Mouse (Mus musculus) subcutaneous adipose tissue, adult 2 months (tissue): ENCODE measurements around the gene Sf3b4. TPM values are rescaled to one million over a fixed set of nuclear protein-coding genes. Genes with fewer than 3 reads are reported as not detected.

Experiments used
- polyA plus RNA-seq: library from polyadenylated mRNA; depleted of rRNA; stranded (reverse); fragments of >200 nt; gene quantifications from 2 replicates; pipeline ENCODE4 v1.2.3, GENCODE M21; 2012; ENCODE audit warnings: low replicate concordance; rRNA removed

Sf3b4 gene
- 42.2 and 80.9 TPM in 2 replicates for polyA plus RNA-seq

DNA sequence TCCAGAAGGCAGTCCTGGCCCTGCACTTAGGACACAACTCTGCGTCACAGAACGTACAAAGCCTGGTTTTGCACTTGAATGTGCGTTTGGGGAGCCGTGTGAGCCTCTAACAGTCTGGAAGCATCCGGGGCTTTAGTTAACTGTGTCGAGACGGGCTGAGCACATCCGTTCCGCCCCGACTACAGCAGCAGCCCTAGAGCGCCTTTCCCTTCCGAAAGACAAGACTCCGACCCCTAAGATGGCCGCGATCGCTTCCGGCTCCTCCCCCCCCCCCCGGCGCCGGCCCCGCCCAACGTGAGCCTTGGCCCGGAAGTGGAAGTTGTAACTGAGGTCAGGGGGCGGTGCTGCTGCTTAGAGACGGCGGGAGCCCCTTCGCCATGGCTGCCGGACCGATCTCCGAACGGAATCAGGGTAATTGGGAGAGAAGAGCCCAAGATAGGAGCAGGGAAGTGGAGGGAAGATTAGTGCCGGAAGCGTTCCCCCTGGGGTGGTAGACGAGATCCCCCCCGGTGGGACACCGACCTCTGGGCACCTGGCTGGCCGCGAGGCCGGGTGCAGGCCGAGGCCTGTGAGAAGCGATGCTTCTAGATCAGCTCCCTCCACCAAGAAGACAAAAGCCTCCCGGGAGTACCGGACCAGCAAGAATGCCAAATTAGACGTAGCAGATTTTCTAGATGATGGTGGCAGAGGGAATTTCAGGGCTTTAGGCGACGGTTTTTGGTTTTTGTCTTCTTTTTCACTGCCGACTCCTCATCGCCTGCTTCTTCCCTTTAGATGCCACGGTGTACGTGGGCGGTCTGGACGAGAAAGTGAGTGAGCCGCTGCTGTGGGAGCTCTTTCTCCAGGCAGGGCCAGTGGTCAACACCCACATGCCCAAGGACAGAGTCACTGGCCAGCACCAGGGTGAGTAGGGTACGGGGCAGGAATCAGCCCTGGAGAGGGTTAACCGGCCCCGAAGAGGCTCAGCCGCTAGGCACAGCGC lies at the start of gene Sf3b4:
Gene Sf3b4, plus strand, starts transcription at position 136 of the 982 bp plus-strand sequence.

DNA sequence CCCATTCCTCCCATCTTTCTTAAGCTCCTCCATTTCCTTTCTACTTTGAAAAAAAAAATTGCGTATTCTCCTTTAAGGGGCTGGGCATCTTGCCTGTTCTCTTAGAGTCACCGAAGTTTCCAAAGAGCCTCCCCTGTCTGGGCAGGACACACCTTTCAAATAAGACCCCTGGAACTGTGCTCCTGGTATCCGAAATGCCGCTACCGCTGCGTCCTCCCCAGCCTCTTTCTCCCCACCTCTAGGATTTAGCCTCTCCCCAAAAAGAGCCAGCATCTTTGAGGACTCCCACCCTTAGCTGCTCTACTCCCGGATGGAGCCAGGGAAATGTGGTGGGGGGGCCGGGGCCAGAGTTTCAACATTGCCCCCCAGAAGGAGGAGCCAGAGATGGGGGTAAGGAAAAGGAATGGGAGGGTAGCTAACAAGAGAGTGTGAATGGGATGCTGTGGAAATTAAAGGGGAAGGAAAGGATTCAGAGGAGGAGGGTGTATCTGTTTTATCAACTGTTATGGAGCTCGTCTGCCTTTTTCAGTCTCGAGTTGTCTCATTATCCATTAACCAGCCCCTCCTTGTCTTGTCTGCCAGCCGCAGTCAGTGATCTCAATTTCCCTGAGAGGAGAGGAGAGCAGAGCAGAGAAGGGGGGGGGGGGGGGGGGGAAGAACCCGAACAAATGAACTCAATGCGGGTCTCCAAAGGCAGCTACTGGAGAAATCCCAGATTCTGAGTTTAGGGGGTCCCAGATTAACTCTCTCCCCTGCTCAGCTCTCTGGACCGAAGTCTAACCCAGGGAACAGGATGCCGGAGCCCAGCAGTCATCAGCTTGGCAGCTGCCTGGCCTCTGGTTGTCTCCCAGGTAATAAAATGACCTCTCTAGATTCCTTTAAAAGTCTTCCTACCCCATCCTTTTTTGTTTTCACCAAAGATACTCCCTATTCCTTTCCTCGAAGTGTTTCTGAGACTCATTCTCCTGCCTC lies 10.0 kb upstream of the Sf3b4 start, which contains the start of gene Mtmr11:
Gene Mtmr11, plus strand, starts transcription at position 136 of the 972 bp plus-strand sequence.

DNA sequence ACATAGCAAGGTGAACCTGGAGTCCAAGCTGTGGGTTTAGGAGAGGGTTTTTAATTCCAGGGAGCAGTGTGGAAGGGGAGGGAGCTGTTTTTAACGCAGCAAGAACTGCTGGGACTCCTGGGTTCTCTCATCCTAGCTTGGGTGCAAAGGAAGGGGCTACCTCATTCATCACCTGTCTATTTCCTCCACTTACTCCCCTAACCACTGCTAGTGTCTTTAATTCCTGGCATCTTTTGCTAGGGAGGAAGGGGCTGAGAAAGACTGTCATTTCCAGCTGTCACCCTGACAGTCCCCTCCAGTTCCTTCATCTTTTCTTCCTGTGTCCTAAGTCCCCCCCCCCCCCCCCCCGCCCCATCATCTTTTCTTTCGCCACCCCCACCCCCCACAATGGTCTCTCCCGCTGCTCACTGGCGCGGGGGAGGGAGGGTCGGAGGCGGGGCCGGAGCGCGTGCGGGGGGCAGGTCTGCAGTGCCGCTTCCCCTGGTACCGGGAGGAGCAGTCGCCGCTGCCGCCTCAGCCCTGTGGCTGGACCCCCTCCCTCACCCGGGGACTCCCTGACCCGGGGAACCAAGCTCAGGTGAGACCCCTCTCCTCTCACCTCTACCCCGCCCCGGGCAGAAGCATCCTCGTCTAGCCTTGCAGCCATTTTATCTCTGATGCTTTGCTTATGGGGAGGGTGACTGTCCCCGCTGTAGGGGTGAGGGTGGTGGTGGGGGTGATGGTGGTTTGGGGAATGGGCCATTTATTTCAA lies 8.8 kb downstream of the Sf3b4 start, which contains the start of gene Sv2a:
Gene Sv2a, plus strand, starts transcription at position 425 of the 751 bp plus-strand sequence.

DNA sequence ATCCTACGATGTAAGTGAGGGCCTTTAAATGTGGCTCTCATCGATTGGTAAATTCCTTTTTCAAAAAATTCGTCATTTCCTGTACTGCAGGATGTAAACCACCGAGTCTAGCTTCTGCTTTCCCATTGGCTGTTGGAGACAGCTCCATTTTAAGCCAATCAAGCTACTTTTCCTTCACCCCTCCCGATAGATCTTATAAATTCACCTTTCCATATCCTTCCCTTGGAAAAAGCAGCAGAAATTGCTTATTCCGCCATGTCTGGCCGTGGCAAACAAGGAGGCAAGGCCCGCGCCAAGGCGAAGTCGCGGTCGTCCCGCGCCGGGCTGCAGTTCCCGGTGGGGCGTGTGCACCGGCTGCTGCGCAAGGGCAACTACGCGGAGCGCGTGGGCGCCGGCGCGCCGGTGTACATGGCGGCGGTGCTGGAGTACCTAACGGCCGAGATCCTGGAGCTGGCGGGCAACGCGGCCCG lies 47.6 kb downstream of the Sf3b4 start, which contains the start of the genes Bola1 and Hist2h2ab:
Gene Bola1, minus strand, starts transcription at position 49 of the 470 bp plus-strand sequence.
Gene Hist2h2ab, plus strand, starts transcription at position 205 of the 470 bp plus-strand sequence.

DNA sequence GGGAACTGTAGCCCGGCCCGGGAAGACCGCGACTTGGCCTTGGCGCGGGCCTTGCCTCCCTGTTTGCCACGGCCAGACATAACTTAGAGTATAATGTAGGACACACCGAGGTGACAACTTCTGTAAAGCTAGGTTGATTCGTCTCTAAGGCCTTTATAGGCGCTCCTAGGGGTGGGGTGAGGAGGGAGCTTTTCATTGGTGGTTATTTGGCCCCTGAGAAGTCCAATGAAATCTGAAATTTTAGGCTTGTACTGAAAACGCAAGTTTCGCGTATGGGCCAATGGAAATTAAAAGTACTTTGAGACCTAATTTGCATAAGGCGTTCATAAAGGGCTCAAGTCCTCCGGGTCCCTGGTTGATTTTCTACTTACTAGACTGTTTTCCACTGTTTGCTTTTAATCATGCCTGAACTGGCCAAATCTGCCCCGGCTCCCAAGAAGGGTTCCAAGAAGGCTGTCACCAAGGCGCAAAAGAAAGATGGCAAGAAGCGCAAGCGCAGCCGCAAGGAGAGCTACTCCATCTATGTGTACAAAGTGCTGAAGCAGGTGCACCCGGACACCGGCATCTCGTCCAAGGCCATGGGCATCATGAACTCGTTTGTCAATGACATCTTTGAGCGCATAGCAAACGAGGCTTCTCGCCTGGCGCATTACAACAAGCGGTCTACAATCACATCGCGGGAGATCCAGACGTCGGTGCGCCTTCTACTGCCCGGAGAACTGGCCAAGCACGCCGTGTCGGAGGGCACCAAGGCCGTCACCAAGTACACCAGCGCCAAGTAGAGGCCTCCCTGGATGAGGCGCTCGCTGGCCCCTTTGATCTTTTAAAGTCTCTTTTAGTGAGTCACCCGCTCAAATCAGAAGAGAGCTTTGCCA lies 48.9 kb downstream of the Sf3b4 start, which contains the start of the genes Hist2h2ac and Hist2h2be:
Gene Hist2h2ac, minus strand, starts transcription at position 116 of the 875 bp plus-strand sequence.
Gene Hist2h2be, plus strand, starts transcription at position 355 of the 875 bp plus-strand sequence.

Other genes starting within 250 kb of the Sf3b4 start
- gene Anp32e, start 243.1 kb upstream of the Sf3b4 start, polyA plus RNA-seq, result 9.5 and 23.5 TPM in 2 replicates
- gene Plekho1, start 176.3 kb upstream of the Sf3b4 start, polyA plus RNA-seq, result 62.6 and 132 TPM in 2 replicates
- 6.9 and 8.3 TPM in 2 replicates for gene Vps45, start 113.9 kb upstream of the Sf3b4 start, polyA plus RNA-seq
- gene Otud7b, start 67.8 kb upstream of the Sf3b4 start, polyA plus RNA-seq, result 9.3 and 15.2 TPM in 2 replicates
- gene Mtmr11, start 10.3 kb upstream of the Sf3b4 start, polyA plus RNA-seq, result 21.6 and 30.8 TPM in 2 replicates
- 1.5 and 9.7 TPM in 2 replicates for gene Sv2a, start 8.8 kb downstream of the Sf3b4 start, polyA plus RNA-seq
- gene Bola1, start 47.4 kb downstream of the Sf3b4 start, polyA plus RNA-seq, result 55.8 and 58.3 TPM in 2 replicates
- gene Hist2h2ab, start 47.5 kb downstream of the Sf3b4 start, polyA plus RNA-seq, result 3.5 TPM in 1 of 2 replicates, not detected in the other
- 1.6 and 9.3 TPM in 2 replicates for gene Hist2h2ac, start 48.5 kb downstream of the Sf3b4 start, polyA plus RNA-seq
- gene Hist2h2be, start 48.8 kb downstream of the Sf3b4 start, polyA plus RNA-seq, result 4.4 and 6.0 TPM in 2 replicates
- gene Hist2h3c2, start 66.8 kb downstream of the Sf3b4 start, polyA plus RNA-seq, result 33.9 and 43.2 TPM in 2 replicates
- gene Hist2h2aa2, start 67.9 kb downstream of the Sf3b4 start, polyA plus RNA-seq, result 97.9 and 418 TPM in 2 replicates
- gene Hist2h2aa1, start 73.2 kb downstream of the Sf3b4 start, polyA plus RNA-seq, result 300 and 841 TPM in 2 replicates
- gene Hist2h3c1, start 74.4 kb downstream of the Sf3b4 start, polyA plus RNA-seq, result not detected in 2 replicates
- 1.4 and 5.8 TPM in 2 replicates for gene Hist2h4, start 91.0 kb downstream of the Sf3b4 start, polyA plus RNA-seq
- 7.6 and 40.3 TPM in 2 replicates for gene Hist2h3b, start 96.3 kb downstream of the Sf3b4 start, polyA plus RNA-seq
- 0.57 and 1.7 TPM in 2 replicates for gene Hist2h2bb, start 97.4 kb downstream of the Sf3b4 start, polyA plus RNA-seq
- 3.7 and 10.2 TPM in 2 replicates for gene Fcgr1, start 121.6 kb downstream of the Sf3b4 start, polyA plus RNA-seq